Mouse (Mus musculus) CH12.LX (cell line): ENCODE results near the gene Dscam.

Source experiments
- CHD2 ChIP-seq: IDR thresholded peaks from 2 replicates; pipeline ENCODE4 v1.6.1; 2011; ENCODE audit warnings: low read length, improper control_type of control experiment
- CTCF ChIP-seq, 2 experiments: IDR thresholded peaks in 1 of 2; conservative IDR thresholded peaks in 1 of 2; 2 replicates each; pipeline ENCODE4 v1.5.1; 2011 to 2012; ENCODE audit warnings: low read depth in 2 of 2, low read length in 2 of 2, improper control_type of control experiment in 1 of 2, inconsistent platforms in 1 of 2, mild to moderate bottlenecking in 1 of 2, moderate library complexity in 1 of 2
- E2F4 ChIP-seq: IDR thresholded peaks from 2 replicates; pipeline ENCODE4 v1.6.1; 2011; ENCODE audit warnings: low read depth, low read length, improper control_type of control experiment; ENCODE audit not compliant: insufficient replicate concordance
- EP300 ChIP-seq: IDR thresholded peaks from 2 replicates; pipeline ENCODE4 v1.6.1; 2011; ENCODE audit warnings: low read length, improper control_type of control experiment
- NELFE ChIP-seq: IDR thresholded peaks from 2 replicates; pipeline ENCODE4 v1.6.1; 2011; ENCODE audit warnings: low read depth, low read length, improper control_type of control experiment
- POLR2A ChIP-seq: IDR thresholded peaks from 2 replicates; pipeline ENCODE4 v1.6.1; 2011; ENCODE audit warnings: low read depth, mild to moderate bottlenecking, improper control_type of control experiment, low read length
- TBP ChIP-seq: conservative IDR thresholded peaks from 2 replicates; pipeline ENCODE4 v1.6.1; 2011; ENCODE audit warnings: low read depth, low read length, improper control_type of control experiment
- USF1 ChIP-seq: IDR thresholded peaks from 2 replicates; pipeline ENCODE4 v1.6.1; 2014; ENCODE audit warnings: low read depth, mild to moderate bottlenecking, inconsistent platforms, low read length, improper control_type of control experiment

DNA sequence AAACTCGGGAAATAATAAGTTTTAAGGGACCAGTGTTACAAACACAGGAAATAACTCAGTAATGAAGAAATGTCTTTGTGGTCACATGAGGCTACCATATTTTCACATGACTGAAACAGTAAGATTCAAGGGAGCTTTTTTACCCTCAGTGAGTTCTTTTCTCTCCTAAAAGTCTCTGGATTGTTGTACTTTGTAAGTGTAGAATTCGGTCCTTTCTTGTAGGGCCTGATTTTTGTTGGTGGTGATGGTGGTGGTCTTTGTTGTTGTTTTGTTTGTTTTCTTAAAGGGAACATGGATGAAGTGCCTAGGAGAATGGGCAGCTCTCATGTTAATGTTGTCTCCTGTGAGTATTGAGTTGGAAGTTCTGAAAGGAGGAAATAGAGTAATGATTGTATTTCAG, 33.0 kb upstream of the Dscam start:
- TF ChIP-seq CHD2: no peak
- TF ChIP-seq E2F4: no peak
- TF ChIP-seq CTCF (conservative IDR thresholded peaks at IDR 0.05 in 1 of 2, IDR thresholded peaks at IDR 0.05 in 1 of 2; ENCODE audit: low read depth in 2 of 2, low read length in 2 of 2): no peak
- no peak for TF ChIP-seq TBP
- TF ChIP-seq EP300: no peak
- TF ChIP-seq POLR2A: no peak
- no peak for TF ChIP-seq NELFE
- TF ChIP-seq USF1: peak; percentile 4; the same call in 1 of the 2 replicates
